Mouse (Mus musculus): Measurements from ENCODE around the gene Prss29. TPM values are rescaled to one million over a fixed set of nuclear protein-coding genes. Genes with fewer than 3 reads are reported as not detected.

The Prss29 gene
- total RNA-seq, 4 experiments from 2014 or later = not detected

GRCm38 (mm10) chr17:25345462-25345861 lies 27.0 kb downstream of the Prss29 start, which contains the start of gene Tpsab1:
Gene Tpsab1 (minus strand): TSS chr17:25345562.
- DNase-seq (ENCODE audit: low spot score in 2 of 2) = no peak

GRCm38 (mm10) chr17:25361291-25361690 lies 42.8 kb downstream of the Prss29 start:
- no peak for DNase-seq (ENCODE audit: low spot score in 2 of 2)

GRCm38 (mm10) chr17:25363726-25364125 lies 45.3 kb downstream of the Prss29 start:
- peak in 1 of 2 experiments; percentile 19 for DNase-seq (ENCODE audit: low spot score in 2 of 2)

GRCm38 (mm10) chr17:25366005-25366404 lies 47.6 kb downstream of the Prss29 start, which contains the start of gene Tpsb2:
Gene Tpsb2 (plus strand): TSS chr17:25366305.
- DNase-seq (ENCODE audit: low spot score in 2 of 2) = no peak

- DNase-seq (ENCODE audit: low spot score in 2 of 2) = no peak
Measured at GRCm38 (mm10) chr17:25368973-25369372, 50.5 kb downstream of the Prss29 start, which contains the start of gene Tpsg1. Gene Tpsg1 (plus strand): TSS chr17:25369273.

Other genes with a start within 250 kb of the Prss29 start
- gene Tmem204, start 235.1 kb upstream of the Prss29 start, total RNA-seq (2022) = 10 to 100 TPM in 3 of 4 experiments, 1 to 10 TPM in 1; 7.5 to 11.2 (median 10.6) TPM
- gene Telo2, start 202.7 kb upstream of the Prss29 start, total RNA-seq (2022) = 10 to 100 TPM; 22.6 to 34.6 (median 28.6) TPM
- under 1 TPM; 0.65 to 0.96 (median 0.75) TPM for gene Ptx4, start 197.9 kb upstream of the Prss29 start, total RNA-seq (2022)
- 10 to 100 TPM; 50.0 to 54.5 (median 51.1) TPM for gene Clcn7, start 185.3 kb upstream of the Prss29 start, total RNA-seq (2022)
- not detected for gene Ccdc154, start 156.2 kb upstream of the Prss29 start, total RNA-seq (2022)
- under 1 TPM in 1 of 4 experiments, not detected in 3; 0.42 TPM for gene Gm38655, start 143.2 kb upstream of the Prss29 start, total RNA-seq (2022)
- 10 to 100 TPM; 17.7 to 19.9 (median 19.6) TPM for gene BC003965, start 134.1 kb upstream of the Prss29 start, total RNA-seq (2022)
- gene Unkl, start 130.3 kb upstream of the Prss29 start, total RNA-seq (2022) = 10 to 100 TPM; 37.0 to 40.0 (median 37.8) TPM
- 10 to 100 TPM; 73.0 to 83.6 (median 76.1) TPM for gene Gnptg, start 78.5 kb upstream of the Prss29 start, total RNA-seq (2022)
- gene Tsr3, start 78.5 kb upstream of the Prss29 start, total RNA-seq (2022) = 10 to 100 TPM; 18.4 to 26.5 (median 24.7) TPM
- gene Baiap3, start 62.3 kb upstream of the Prss29 start, total RNA-seq (2022) = 10 to 100 TPM; 14.5 to 33.9 (median 31.2) TPM
- 100 to 1,000 TPM; 228 to 239 (median 235) TPM for gene Ube2i, start 44.0 kb upstream of the Prss29 start, total RNA-seq (2022)
- gene Prss34, start 20.3 kb upstream of the Prss29 start, total RNA-seq (2022) = not detected
- gene Prss28, start 10.0 kb upstream of the Prss29 start, total RNA-seq (2022) = not detected
- gene Tpsab1, start 26.9 kb downstream of the Prss29 start, total RNA-seq (2022) = not detected
- not detected for gene Tpsb2, start 47.7 kb downstream of the Prss29 start, total RNA-seq (2022)
- gene Tpsg1, start 50.6 kb downstream of the Prss29 start, total RNA-seq (2022) = not detected
- 10 to 100 TPM; 44.2 to 56.5 (median 50.2) TPM for gene Cacna1h, start 115.1 kb downstream of the Prss29 start, total RNA-seq (2022)
- 1 to 10 TPM in 1 of 4 experiments, under 1 TPM in 3; 0.76 to 2.1 (median 0.87) TPM for gene Tekt4, start 136.0 kb downstream of the Prss29 start, total RNA-seq (2022)
- 1 to 10 TPM; 1.4 to 1.7 (median 1.5) TPM for gene Sstr5, start 178.6 kb downstream of the Prss29 start, total RNA-seq (2022)

Measured in left cerebral cortex, adult 8-10 months (tissue).